Mouse (Mus musculus): ENCODE results near the gene Mfsd6l. TPM values are rescaled to one million over a fixed set of nuclear protein-coding genes. Genes with fewer than 3 reads are reported as not detected.
A peak's percentile ranks its signal among the peaks of the same experiment; 100 is the strongest.

The Mfsd6l gene
- not detected for total RNA-seq (2021)

DNA sequence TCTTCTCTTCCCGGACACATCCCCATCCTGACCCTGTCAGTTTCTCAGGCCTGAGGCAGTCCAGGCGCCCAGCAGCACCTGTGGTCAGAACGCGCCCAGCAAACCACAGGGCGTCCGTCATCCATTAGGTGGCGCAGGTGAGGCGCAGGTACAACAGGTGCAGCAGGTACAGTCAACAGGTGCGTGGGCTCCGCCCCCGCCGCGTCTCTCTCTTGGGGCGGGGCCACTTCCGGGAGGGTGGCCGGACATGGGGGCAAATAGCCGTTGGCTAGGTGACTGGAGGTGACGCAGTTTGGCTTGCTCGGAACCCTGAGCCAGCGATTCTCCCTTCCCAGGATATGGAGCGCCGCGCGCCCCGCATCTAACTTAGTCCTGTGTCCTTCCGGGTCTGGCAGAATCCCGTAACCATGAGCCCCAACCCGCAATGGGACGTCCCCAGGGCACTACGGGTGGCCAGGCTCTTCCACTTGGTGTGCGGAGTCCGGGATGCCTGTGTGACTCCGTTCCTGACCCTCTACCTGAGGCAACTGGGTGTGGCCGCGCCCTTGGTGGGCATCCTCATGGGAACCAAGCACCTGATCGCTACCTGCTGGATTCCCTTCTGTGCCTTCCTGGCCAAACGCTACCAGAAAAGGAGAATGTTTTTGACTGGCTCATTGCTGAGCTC, at the start of gene Mfsd6l:
Mfsd6l (plus strand) TSS at position 269 of the 667 bp plus-strand sequence.
- intact Hi-C loops (cut with DNase I) = loop anchor here (10.0 kb wide), 1 partner anchor 71 kb away; no protein-coding TSS in a partner anchor

DNA sequence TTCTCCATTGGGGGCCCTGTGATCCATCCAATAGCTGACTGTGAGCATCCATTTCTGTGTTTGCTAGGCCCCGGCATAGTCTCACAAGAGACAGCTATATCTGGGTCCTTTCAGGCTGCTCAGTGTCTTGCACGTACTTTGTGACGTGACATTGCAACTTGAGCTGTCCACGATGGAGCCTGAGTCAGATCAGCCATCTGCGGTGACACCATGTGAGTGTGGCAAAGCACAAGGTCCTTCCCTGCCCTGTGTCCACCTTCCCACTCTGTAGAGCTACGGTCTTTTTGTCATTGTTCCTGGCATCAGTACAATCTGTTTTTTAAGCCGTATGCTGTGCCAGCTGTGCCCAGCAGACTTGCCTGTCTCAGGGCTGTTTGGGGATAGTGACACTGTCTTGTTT, 48.7 kb upstream of the Mfsd6l start:
- intact Hi-C loops (cut with DNase I) = no loop called here
- no peak for DNase-seq (ENCODE audit: extremely low spot score in 1 of 2, low spot score in 2 of 2)

More for the DNA sequence above, at the start of gene Mfsd6l:
- peak in 1 of 2 experiments; percentile 39 for DNase-seq (ENCODE audit: extremely low spot score in 1 of 2, low spot score in 2 of 2)

DNA sequence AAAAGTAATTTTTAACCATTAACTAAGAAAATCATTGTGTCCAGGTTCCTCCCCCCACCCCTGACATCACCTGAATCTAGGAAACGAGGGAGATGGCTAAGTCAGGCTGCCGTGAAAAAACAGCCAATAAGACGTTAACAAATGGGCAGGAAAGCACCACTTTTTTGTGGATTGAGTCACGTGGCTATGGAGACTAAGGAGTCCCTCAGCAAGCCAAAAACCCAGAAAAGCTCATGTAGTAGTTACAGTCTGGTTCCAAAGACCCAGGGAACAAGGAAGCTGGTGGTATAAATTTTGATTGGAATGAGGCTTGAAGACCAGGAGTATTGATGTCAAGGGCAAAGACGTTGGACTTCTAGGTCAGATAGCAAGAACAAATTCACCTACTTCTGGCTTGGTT, 47.4 kb upstream of the Mfsd6l start:
- intact Hi-C loops (cut with DNase I) = no loop called here
- DNase-seq (ENCODE audit: extremely low spot score in 1 of 2, low spot score in 2 of 2) = no peak

DNA sequence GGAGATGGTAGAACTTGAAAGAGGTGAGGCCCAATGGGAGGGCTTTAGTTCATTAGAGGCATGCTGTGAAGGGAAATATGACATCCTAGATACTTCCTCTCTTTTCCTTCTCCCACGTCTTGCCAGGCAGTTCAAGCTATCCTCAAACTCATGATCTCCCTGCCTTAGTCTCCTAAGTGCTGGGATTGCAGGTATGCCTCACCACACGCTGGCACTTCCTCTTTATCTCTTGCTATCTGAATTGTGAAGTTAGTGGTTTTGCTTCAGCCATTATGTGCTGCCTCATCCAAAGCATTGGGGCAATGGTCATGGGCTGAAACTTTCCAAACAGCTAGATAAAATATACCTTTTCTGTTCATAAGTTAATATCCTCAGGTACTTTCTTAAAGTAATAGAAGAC, 46.8 kb upstream of the Mfsd6l start:
- no peak for DNase-seq (ENCODE audit: extremely low spot score in 1 of 2, low spot score in 2 of 2)
- intact Hi-C loops (cut with DNase I) = no loop called here

DNA sequence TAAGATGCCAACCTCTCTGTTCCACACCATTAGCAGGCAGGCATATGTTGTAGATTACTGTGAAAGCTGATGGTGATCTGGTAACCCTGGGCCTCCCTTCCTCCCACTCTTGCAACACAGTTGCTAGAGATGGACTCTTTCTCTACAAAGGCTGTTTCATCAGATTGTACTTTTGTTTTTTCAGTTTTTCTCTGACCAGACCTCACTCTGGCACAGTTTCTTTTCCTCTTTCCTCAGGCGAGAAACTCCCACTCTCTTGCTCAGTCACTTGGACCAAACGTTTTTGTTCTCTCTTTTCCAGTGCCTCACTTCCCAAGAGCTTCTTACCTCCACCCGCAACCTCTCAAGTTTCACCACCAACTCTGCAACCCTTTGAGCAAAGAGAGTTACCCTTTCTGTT, 42.0 kb upstream of the Mfsd6l start:
- intact Hi-C loops (cut with DNase I) = no loop called here
- DNase-seq (ENCODE audit: extremely low spot score in 1 of 2, low spot score in 2 of 2) = no peak

DNA sequence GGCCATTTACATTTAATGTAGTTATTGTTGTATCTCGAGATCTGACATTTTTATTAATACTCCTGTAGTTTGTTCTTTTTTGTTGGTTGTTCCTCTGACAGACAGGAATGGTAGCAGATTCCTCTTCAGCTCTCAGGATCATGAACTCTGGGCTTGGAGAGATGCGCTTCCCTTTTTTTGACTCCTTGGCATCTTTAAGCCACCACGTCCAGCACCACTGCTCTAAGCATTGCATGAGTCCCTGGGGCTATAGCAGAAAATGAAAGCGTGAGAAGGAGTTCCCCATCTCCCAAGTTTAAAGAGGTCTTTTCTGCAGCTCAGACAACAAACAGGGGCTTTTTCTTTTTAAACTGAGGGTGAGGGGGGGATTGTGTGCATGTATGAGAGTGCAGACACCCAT, 36.6 kb upstream of the Mfsd6l start:
- intact Hi-C loops (cut with DNase I) = no loop called here
- DNase-seq (ENCODE audit: extremely low spot score in 1 of 2, low spot score in 2 of 2) = no peak

DNA sequence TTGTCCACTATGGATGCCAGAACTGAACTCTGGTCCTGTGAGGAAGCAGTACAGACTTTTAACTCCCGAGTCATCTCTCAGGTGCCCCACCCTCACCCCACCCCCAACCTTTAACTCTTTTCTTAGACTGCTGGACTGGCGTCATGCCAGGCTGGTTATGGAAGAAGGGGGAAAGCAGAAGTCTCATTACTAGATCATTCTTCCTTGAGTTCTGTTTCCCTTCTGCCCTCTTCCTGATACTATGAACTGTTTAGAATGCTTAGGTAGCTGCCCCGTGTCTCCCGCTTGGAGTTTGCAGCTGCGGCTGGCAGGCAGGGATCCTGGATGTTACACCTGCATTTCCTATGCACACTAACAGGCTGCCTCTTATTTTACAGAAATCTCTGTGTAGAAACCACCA, 36.2 kb upstream of the Mfsd6l start:
- no peak for DNase-seq (ENCODE audit: extremely low spot score in 1 of 2, low spot score in 2 of 2)
- intact Hi-C loops (cut with DNase I) = no loop called here

DNA sequence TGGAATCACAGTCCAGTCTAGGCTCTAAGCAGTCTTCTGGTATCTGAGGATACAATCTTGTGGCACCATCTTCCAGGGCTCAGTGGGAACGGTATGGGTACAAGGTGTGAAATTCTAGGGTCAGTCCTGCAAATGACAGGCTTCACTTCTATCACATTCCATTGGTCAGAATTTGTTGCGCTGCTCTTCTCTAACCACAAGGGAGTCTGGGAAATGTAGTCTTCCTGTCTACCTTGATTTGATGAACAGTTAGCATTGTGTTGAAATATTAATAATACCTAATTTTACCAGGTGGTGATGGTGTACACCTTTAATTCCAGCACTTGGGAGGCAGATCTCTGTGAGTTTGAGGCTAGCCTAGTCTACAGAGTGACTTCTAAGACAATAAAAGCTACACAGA, 35.5 kb upstream of the Mfsd6l start:
- DNase-seq (ENCODE audit: extremely low spot score in 1 of 2, low spot score in 2 of 2) = no peak
- intact Hi-C loops (cut with DNase I) = no loop called here

DNA sequence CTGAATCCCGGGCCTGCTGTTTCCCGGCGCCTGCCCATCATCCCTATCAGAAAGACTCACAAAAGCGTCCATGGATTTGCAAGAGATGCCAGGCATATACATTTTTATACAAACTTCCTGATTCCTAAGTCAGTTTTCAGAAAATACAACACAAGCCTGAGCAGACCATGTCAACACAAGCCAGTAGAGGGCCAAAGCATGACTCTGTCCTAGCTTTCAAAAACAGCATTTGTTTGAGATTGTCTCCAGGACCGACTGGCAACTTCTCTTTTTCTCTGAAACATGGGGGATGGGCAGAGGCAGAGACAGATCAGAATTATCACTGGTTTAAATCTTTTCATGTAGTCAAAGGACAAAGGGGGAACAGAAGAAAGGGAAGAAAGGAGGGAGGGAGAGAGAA, 34.6 kb upstream of the Mfsd6l start:
- intact Hi-C loops (cut with DNase I) = no loop called here
- no peak for DNase-seq (ENCODE audit: extremely low spot score in 1 of 2, low spot score in 2 of 2)

DNA sequence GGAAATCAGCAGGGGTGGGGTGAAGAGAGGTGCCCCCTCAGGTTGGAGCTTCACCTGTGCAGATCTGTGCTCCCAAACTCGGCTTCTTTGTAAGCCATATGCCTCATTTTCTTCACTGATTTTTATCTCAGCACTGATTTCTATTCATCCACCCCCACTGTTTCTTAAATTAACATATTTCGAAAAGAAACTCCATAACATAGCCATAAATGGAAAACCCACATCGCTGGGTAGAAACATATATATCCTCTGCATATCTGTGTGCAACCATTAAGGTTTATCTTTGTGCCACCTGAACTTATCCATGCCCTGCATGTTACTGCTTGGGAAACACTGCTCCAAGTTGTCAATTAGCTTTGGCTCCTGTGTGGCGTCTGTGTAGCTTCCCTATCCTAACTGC, 29.5 kb upstream of the Mfsd6l start:
- no peak for DNase-seq (ENCODE audit: extremely low spot score in 1 of 2, low spot score in 2 of 2)

DNA sequence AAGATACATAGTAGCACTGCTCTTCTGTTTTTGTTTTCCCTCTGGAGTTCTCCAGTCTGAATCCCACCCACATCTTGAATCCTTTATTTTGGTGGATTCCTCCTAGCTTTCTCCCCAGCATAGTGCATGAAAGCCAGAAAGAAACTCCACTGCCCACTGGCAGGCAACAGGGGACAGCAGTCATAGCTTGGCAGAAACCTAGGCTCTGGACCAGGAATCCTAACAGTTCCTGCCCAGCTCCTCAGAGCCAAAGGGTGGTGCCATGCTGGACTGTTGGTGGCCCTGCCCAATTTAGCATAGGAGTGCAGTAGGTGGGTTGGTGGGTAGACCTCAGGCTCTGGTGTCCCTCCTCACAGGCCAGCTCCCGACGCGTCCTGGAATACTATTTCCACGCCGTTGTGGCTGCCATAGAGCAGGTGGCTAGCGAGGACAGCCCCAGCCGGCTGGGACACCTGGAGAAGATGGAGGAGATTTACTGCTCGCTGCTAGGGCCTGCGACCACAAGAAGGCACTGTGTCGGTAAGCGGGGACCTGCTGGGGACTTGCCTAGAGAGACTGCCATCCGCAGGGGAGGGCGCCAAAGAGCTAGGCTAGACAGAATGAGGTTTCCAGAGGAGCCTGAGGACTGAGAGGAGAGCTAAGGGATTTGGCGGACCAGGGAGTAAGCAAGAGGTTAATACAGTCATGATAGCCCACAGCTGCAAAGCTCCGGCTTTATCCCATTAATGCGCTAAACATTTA, 24.8 kb upstream of the Mfsd6l start:
- peak in 1 of 2 experiments; percentile 81 for DNase-seq (ENCODE audit: extremely low spot score in 1 of 2, low spot score in 2 of 2)
- intact Hi-C loops (cut with DNase I) = no loop called here

More for the DNA sequence above, 29.5 kb upstream of the Mfsd6l start:
- intact Hi-C loops (cut with DNase I) = no loop called here

DNA sequence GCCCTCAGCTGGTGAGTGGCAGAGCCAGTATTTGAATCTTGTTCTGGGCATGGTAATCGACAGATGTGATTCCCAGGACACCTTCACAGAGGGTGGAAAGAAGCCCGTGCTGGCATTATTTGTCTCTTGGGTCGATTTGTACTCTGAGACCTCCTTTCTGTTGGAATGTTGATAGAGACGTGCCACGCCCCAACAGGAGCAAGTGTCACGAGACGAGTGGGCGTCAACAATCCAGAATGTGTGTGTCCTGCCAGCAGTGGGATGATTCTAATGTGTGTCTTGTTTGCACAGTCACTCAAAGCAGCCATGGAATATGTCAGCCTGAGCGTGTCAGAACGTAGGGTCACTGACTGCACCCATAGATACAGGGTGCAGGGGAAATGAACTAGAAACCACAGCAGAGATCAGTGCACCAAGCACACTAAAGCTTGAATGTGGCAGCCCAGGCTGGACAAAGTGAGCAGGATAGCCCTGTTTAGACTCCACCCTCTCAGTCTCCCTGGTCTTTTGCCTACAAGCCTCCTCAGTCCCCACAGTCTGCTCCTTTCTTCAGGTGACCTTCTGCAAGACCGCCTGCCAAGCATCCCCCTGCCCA, 23.9 kb upstream of the Mfsd6l start:
- no peak for DNase-seq (ENCODE audit: extremely low spot score in 1 of 2, low spot score in 2 of 2)
- intact Hi-C loops (cut with DNase I) = no loop called here

DNA sequence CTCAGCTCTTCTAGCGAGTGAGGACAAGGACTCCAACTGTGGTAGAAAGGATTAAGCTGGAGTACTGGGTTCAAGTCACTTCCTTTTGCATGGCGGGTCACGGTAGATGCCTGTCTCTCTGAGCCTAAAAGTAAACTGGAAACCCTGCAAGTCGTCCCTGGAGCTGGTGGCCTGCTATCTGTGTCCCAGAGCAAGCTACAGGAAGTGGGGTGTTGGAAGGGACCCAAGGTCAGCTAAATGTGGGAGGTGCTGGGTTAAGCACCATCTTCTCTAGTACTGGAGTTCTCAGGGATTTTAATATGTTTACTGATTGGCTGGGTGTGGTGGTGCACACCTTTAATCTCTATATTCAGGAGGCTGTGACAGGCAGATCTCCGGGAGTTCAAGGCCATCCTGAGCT, 23.2 kb upstream of the Mfsd6l start:
- no peak for DNase-seq (ENCODE audit: extremely low spot score in 1 of 2, low spot score in 2 of 2)
- intact Hi-C loops (cut with DNase I) = no loop called here

DNA sequence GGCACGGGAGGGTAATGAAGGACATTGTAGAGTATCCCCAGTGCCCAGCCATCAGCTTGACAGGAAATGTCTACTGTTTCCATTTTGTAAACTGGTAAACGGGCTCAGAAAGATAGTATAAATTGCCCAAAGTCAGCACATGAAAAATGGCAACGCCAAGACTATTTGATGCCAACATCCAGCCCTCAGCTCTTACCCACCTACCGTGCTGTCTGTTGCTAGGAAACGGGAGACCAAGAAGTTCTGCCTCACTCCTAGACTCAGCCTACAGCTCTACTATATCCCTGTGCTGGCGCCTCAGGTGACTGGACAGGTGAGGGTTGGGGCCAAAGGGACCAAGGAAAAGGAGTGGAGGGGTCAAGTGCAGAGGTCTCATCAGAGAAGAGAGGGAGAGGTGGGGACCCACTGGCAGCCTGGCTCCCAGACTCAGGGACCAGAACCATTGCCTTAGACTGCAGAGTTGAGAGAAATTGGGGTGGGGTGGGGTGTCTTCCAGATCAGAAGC, 22.0 kb upstream of the Mfsd6l start:
- intact Hi-C loops (cut with DNase I) = no loop called here

DNA sequence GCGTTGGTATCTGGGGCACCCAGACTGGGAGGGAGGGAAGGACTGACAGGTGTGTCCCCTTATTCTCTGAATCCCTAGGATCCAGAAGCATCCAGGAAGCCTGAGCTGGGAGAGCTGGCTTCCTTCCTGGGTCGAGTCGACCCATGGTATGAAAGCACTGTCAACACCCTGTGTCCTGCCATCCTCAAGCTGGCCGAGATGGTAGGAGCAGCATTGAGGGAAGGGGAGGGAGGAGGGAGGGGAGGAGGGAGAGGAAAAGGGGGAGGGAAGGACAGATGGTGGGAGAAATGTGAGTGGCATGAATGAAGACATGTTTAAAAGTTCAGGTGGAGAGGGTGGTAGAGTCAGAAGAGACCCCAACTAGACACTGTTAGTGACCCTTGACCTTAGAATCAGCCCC, 20.0 kb upstream of the Mfsd6l start:
- intact Hi-C loops (cut with DNase I) = no loop called here
- no peak for DNase-seq (ENCODE audit: extremely low spot score in 1 of 2, low spot score in 2 of 2)

More for the DNA sequence above, 22.0 kb upstream of the Mfsd6l start:
- DNase-seq (ENCODE audit: extremely low spot score in 1 of 2, low spot score in 2 of 2) = no peak

DNA sequence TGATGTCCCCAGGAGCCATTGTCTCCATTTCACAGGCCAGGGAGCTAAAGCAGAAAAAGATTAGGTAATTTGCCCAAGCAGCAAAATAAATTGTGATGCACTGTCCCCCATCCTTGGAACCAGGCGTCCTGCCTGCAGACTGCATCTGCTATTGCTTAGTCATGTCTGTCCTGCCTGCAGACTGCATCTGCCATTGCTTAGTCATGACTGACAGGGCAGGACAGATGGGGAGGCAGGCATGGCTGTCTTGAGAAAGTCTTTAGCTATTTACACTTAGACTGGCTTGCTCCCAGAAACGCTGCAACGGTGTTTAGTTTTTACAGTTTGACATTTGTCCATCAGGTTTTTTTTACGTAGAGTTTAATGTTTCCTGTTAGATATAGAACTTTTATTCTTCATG, 19.5 kb upstream of the Mfsd6l start:
- no peak for DNase-seq (ENCODE audit: extremely low spot score in 1 of 2, low spot score in 2 of 2)
- intact Hi-C loops (cut with DNase I) = no loop called here

DNA sequence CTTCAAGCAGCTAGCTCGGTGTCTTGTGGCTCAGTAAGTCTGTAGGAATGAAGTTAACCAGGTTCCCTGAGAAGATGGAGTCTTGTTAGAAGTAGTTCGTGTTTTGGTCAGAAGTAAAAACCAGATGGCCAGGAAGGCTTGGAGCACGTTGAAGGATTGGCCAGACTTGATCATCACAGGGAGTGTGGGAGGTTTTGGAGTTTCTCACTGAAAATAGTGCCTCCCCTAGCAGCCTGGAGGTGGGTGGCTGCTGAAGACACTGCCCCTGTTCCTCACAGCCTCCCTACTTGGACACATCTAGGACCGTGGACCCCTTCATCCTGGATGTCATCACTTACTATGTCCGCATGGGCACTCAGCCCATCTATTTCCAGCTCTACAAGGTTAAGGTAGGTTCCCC, 16.4 kb upstream of the Mfsd6l start:
- no peak for DNase-seq (ENCODE audit: extremely low spot score in 1 of 2, low spot score in 2 of 2)
- intact Hi-C loops (cut with DNase I) = no loop called here

DNA sequence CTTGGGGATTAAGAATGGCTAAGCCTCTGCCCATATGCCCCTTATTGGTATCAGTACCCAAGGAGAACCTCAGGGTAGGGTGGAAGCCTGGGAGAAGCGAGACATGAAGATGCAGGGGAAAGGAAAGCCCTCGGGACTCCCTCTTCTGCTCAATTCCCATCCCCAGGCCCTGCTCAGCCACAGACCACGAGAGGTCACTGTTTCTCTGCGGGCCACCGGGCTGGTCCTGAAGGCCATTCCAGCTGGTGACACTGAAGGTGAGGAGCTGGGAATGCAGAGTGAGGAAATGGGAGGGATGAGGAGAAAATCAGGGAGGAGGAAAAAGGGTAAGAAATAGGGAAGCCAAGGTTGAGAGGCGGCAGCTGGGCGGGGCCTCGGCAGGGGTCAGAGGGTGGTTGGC, 11.4 kb upstream of the Mfsd6l start:
- intact Hi-C loops (cut with DNase I) = no loop called here
- DNase-seq (ENCODE audit: extremely low spot score in 1 of 2, low spot score in 2 of 2) = no peak

DNA sequence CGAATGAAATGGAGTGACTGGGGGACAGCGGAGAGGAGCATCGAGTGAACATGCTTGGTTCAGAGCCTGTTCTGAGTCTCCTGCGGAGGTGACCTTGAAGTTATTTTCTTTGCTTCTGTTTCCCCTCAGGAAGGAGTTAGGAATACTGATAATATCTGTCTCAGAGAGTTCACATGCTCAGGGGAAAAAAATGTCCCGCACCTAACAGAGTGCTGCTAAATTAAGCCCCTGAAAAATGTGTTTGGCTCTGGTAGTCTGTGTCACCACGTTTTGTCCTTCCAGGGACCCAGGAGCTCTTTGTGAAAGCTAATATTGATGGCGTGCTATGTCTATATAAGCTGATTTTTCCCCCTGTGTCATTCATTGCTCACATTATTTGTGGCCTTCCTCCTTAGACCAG, 10.8 kb upstream of the Mfsd6l start:
- intact Hi-C loops (cut with DNase I) = no loop called here
- DNase-seq (ENCODE audit: extremely low spot score in 1 of 2, low spot score in 2 of 2) = no peak

DNA sequence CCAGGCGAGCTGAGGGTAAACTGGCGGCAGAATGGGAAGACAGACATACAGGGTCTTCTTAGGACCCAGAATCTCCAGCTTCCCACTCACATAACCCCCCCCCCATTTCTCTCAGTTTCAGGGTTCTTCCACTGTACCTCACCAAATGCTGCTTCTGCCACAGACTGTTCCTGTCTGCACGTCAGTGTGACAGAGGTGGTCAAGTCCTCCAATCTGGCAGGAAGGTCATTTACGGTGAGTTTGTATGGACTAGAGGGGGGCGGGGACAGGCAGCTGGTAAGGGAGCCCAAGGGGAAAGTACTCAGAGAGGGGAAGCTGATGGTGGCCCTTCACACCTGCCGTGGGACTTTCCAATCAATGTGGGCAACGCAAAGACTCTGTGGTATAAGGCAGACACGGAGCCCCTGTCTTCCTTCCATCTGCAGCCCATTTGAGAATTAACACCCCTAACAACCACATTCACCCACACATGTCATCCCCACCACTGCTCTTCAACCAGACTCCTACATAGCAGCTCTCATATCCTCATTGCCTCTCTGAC, 10.2 kb upstream of the Mfsd6l start:
- DNase-seq (ENCODE audit: extremely low spot score in 1 of 2, low spot score in 2 of 2) = no peak
- intact Hi-C loops (cut with DNase I) = no loop called here
